Mouse (Mus musculus) spleen, postnatal 14 days (tissue): ENCODE results near the gene Snf8.

Source experiments
- DNase-seq, 2 experiments: peaks; one replicate each; pipeline ENCODE4 v3.0.0; 2021 to 2022; ENCODE audit warnings: low spot score in 2 of 2

Gene Snf8

DNA sequence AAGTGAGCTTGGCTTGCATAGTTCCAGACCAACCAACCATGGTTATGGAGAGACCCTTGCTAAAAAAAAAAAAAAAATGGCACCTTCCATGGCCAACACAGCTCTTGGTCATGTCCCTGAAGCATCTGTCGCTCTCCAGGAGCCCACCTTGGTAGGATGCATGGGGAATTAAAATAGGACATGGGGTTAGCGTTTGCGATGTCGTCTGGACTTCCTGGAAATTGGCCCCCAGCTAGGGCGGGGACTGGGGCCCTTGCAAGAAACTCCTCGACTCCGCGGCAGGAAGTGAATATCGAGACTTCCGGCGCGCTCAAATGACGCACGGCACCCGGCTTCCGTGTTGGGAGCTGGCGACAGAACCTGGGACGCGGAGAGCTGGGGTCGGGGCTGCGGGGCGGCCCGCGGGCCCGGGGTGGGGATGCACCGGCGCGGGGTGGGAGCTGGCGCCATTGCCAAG, at the start of gene Snf8:
Snf8 (plus strand) TSS at position 290 of the 457 bp plus-strand sequence.
- peak; percentile 83 to 93 for DNase-seq

DNA sequence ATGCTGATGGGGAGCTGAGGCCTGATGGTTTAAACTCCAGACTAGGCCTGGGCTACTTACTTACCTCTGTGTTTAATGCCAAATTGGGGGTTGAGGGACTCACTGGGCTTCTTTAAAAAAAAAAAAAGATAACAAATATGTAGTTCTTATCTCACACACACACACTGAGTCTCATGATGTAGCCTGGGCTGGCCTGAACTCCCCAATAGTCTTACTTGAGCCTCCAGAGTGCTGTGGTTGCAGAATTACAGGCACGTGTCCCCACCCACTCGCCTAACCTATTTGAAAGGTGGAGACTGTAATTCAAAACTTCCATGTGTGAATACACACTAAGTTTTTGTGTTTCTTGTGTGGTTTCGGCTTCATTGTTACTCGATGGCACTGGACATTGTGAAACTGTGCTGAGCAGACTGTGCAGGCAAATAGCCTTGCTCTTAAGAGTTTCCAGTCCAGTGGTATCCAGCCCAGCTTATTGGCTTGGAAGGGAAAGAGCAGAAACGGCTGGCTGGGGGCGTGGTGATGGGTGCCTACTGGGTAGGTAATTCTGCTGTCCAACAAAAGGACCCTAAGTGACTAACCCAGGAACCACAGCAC, 46.7 kb upstream of the Snf8 start:
- DNase-seq, result no peak

DNA sequence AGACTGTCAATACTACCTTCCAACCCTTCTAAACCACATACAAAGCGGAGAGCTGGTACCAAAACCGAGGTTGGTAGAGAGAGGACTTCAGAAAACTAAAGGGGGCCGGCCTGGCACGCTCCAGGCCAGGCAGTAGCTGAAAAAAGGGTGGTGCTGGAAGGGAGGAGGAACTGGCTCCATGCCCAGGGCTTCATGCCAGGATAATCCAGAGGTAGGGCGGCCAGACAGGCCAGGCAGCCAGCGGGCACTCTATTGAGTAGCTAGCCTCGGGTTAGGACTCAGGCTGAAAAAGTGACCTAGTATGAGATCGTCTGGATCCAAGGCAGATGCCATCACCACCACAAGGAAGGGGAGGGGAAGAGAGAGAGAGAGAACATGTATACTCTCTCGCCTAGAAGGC, 46.2 kb upstream of the Snf8 start:
- peak in 1 of 2 experiments; percentile 25 for DNase-seq

GRCm38 (mm10) chr11:95989864-95990263, 44.8 kb upstream of the Snf8 start:
- DNase-seq, result no peak

DNA sequence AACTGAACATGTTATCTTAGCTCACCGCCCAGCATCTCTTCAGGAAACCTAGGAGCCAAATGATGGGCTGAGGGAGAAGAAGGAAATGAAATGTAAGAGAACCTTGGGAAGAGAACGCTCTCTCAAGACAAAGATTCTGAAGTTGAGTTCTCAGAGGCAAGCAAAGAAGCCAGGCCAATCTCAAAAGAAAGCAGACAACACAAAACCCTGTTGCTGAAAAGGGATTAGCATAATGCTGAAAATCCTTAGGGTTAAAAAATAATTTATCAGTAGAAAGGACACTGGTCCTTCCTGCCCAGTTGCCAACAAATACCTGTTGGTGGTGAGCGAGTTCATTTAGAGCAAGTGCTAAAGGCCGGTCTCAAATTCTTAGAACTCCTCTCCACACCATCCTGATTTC, 44.3 kb upstream of the Snf8 start:
- no peak for DNase-seq

DNA sequence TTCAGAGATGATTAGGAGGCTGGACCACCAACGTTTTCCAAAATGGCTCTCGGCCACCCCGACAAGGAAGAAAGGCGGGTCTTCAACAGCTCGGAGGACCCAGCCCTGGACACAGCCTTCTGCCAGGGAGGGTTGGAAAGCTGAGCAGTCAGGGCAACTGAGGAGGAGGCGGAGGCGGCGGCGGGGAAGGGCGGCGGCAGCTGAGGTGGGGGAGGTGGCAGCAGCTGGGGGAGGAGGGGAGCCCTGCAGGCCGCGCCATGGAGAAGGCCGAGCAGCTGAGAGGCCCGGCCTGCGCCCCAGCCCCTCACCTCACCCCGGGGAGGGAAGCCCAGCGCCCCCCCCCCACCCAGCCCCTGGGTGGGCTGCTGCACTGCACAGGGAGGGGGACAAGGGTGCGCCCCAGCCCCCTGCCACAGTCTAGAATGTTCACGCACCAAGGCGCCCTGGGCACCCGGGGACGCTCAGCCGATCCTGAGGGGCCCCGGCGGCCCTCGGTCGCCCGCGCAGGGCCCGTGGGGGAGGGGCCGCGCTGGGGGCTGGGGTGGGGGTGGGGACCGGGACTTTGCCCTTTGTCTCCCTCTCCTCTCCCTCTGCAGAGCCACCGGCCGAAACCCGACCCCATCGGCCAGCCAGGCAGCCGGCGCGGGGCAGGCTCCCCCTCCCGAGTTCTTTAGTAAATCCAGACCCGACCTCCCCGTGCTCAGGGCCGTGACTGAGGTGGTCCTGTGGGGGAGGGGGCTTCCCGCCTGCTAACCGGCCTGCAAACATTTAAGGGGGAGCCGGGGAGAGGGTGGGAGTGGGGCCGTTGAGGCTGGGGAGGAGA, 43.6 kb upstream of the Snf8 start:
- DNase-seq, result no peak

DNA sequence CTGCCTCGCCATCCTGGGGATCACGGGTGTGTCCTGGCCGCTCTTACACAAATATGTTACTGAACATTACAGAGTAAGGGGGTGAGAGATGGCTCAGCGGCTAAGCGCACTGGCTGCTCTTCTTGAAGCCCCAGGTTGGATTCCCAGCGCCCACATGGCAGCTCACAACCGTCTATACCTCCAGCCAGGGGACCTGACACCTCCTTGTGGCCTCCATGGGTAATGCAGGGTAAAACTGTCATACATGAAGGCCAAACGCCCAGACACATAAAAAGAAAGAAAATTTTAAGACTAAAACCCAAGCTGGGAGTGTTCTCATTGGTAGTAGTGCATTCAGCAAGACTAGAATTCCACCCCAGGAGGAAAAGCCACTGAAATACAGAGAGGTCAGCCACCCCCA, 40.5 kb upstream of the Snf8 start:
- no peak for DNase-seq

GRCm38 (mm10) chr11:96003100-96003900, 31.4 kb upstream of the Snf8 start:
- no peak for DNase-seq

GRCm38 (mm10) chr11:96003969-96004792, 30.5 kb upstream of the Snf8 start:
- DNase-seq, result no peak

DNA sequence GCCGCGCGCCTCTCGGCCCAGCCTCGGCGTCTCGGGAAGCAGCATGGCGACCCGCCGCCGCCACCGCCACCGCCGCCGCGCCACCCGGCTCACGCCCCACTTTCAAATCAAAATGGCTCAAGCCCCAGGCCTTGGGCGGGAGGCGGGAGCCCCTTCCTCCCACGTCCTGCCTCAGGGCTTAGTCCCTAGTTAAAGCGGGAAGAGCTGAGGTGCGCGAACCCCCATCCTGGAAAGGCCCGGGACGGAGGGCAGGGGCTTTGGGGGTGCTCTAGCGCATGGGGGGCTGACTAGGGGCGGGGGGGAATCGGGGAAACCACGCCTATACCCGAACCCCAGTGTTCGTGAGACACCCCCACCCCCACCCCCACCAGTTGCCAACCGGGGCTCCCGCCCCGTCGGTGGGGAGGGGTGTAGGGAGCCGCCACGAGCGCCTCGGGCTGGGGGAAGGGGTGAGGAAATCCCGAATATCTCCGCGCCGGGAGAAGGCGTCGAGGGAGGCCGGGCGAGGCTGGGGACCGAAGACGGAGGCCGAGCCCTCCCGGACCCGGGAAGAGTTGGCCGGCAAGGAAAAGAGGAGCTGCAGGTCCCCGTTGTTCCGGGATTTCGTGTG, 29.8 kb upstream of the Snf8 start:
- DNase-seq, result no peak

DNA sequence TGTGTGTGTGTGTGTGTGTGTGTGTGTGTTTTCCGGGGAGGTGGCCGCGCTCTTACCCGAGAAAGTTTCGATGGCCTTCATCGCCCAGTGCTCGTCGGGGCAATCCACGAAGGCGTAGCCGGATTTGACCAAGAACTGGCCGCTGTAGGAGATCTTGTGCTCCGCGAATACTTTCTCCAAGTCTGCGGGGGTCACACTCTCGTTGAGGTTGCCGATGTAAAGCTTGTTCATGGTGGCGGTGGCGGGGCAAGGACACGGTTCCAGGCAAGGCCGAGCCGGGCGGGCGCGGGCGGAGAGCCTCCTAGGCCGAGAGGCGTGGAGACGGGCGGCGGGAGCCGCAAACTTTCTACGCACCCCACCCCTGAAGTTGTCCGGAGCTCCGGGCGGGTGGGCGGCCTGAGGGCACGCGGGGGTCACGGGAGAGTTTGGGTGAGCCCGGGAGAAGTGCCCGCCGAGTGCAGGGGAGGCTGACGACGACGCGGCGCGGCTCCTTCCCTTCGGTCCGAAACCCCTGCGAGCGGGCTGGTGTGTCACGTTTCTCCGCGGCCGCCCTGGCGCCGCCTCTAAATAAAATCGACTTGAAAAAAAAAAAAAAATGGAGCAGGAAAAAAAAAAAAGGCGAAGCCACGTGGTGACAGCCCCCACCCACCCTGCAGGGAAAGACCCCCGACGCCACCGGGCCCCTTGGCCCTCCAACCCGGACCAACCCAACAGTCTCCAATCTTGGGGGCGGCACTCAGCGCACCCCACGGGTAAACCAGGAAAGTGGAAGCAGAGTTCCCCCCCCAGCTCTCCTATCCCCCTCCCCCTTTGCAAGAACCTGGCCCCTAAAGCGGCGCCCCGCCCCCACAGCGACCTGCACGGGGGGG, 29.0 kb upstream of the Snf8 start, which contains the start of gene Igf2bp1:
Igf2bp1 (minus strand) TSS at position 538 of the 869 bp plus-strand sequence.
- DNase-seq, result no peak

- no peak for DNase-seq
These were observed 28.3 kb upstream of the Snf8 start for GRCm38 (mm10) chr11:96006367-96006851.

DNA sequence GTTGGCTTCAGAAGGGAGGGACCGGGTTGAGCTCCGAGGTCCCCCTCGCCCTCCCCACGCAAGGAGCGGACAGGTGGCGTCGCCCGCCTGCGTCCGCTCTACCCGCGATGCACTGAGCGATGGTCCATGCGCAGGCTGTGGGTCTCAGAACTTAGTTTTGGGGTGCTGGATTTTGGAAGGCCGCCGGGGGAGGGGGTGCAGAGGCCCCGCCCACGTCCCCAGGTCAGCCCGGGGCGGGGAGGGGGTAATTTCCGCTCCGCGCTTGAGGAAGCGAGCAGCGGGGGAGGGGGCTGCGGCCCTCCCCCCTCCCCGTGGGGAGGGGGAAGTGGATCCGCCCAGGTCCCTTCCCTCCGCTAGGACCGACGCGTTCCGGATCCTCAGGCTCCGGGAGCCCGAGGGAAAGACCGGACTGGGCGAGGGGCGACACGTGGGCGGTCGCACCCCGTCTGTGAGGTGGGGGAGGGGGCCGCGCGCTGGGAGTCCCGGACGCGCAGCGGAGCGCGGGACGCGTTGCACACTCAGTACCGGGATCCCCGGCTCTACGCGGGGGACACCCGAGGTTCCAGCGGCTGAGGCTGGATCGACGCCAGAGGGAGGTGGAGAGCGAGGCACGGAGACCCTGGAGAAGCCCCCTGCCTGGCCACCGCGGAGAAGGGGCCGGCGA, 27.7 kb upstream of the Snf8 start:
- no peak for DNase-seq

- no peak for DNase-seq
These were observed 27.0 kb upstream of the Snf8 start for GRCm38 (mm10) chr11:96007516-96008235.

- no peak for DNase-seq
These were observed 25.9 kb upstream of the Snf8 start for GRCm38 (mm10) chr11:96008827-96009226.

GRCm38 (mm10) chr11:96011982-96012381, 22.7 kb upstream of the Snf8 start:
- DNase-seq, result no peak

DNA sequence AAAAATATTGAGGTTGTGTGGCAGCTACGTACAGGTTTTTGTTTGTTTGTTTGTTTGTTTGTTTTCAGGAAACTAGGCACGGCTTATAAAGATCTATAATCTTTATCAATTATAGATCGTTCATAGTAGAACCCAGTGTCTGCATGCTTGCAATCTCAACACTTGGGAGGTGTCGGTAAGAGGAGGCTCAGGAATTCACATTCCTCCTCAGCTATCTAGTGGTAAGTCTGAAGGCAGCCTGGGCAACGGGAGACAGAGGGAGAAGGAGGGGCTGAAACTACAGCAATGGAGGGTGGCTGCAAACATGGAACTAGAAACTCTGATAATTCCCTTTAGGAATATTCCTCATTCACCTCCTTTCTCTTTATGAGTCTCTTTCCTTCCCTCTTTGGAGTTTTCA, 19.3 kb upstream of the Snf8 start:
- DNase-seq, result no peak

DNA sequence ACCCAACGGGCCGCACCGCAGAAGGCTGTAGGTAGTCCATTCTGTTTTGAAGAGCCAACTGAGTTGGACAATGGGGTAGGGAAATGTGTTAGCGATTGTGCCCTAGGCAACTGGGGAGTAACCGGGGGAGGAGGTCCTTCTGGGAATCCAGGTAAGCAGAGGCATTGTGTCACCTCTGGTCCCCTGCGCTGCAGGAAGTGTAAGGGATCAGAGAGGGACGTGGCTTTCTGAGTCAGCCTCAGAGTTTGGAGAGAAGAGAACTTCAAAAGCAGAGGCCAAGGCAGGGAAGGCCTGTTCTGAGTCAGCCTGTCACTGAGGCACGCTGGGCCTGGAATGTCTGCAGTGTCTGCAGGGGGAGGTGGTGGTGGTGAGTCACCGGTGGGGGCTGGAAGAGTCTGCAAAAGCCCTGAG, 16.7 kb upstream of the Snf8 start:
- DNase-seq, result no peak

- DNase-seq, result no peak
These were observed 14.1 kb upstream of the Snf8 start for GRCm38 (mm10) chr11:96020622-96021021.
